Mouse (Mus musculus): ENCODE results near the gene Slc12a7.

- TF ChIP-seq CTCF (IDR thresholded peaks at IDR 0.05 in 2 of 3, conservative IDR thresholded peaks at IDR 0.05 in 1 of 3; ENCODE audit: control insufficient read depth in 1 of 3, insufficient read depth in 1 of 3, low read depth in 2 of 3, low read length in 3 of 3, poor library complexity in 1 of 3, severe bottlenecking in 1 of 3) (no peak), POLR2AphosphoS2 (IDR thresholded peaks at IDR 0.05; ENCODE audit: low read length) (no peak), MYC (IDR thresholded peaks at IDR 0.05; ENCODE audit: low read depth, low read length) (no peak)
These were observed 49.6 kb downstream of the Slc12a7 start for GRCm38 (mm10) chr13:73782486-73782885.

Measured in MEL (cell line).